Mouse (Mus musculus) heart, adult 2 months (tissue): Measurements from ENCODE around the gene Rnf208. TPM values are rescaled to one million over a fixed set of nuclear protein-coding genes. Genes with fewer than 3 reads are reported as not detected.

Source experiments
- DNase-seq, 2 experiments: peaks; one replicate each; pipeline ENCODE4 v3.0.0; 2021
- H3K27ac ChIP-seq: fragments of 200-600 bp; 2 replicates; pipeline ENCODE4 v1.8.1; 2022
- H3K27me3 ChIP-seq: fragments of 200-500 bp; 2 replicates; pipeline ENCODE4 v1.6.1; 2012; ENCODE audit warnings: mild to moderate bottlenecking, low read length, inconsistent platforms, mixed read lengths; ENCODE audit not compliant: control insufficient read depth, insufficient read depth
- H3K36me3 ChIP-seq: fragments of 200-500 bp; 2 replicates; pipeline ENCODE4 v1.6.1; 2012; ENCODE audit warnings: low read length, inconsistent platforms; ENCODE audit not compliant: control insufficient read depth, insufficient read depth
- H3K4me1 ChIP-seq: fragments of 200-500 bp; 2 replicates; pipeline ENCODE4 v1.6.1; 2011; ENCODE audit warnings: low read length; ENCODE audit not compliant: control insufficient read depth, insufficient read depth
- H3K4me3 ChIP-seq: fragments of 200-600 bp; 2 replicates; pipeline ENCODE4 v1.8.1; 2022
- H3K79me2 ChIP-seq: fragments of 200-500 bp; replicated peaks from 2 replicates; pipeline ENCODE4 v1.6.1; 2012; ENCODE audit warnings: mild to moderate bottlenecking, inconsistent platforms, low read length, moderate library complexity, mixed read lengths; ENCODE audit not compliant: control insufficient read depth, insufficient read depth
- H3K9ac ChIP-seq: fragments of 200-500 bp; 2 replicates; pipeline ENCODE4 v1.6.1; 2012; ENCODE audit warnings: low read depth, mild to moderate bottlenecking, control low read depth, inconsistent platforms, low read length, mixed read lengths
- CTCF ChIP-seq: fragments of 200-600 bp; IDR thresholded peaks from 2 replicates; pipeline ENCODE4 v1.8.1; 2022; ENCODE audit warnings: antibody characterized with exemption, mild to moderate bottlenecking, moderate library complexity
- EP300 ChIP-seq: fragments of 200-500 bp; IDR thresholded peaks from 2 replicates; pipeline ENCODE4 v1.6.1; 2011; ENCODE audit warnings: low read depth, low read length, control low read depth; ENCODE audit not compliant: insufficient read depth
- POLR2A ChIP-seq: fragments of 200-500 bp; IDR thresholded peaks from 2 replicates; pipeline ENCODE4 v1.6.1; 2011; ENCODE audit warnings: mild to moderate bottlenecking, low read depth, low read length, control low read depth; ENCODE audit not compliant: insufficient read depth
- WGBS: fragments of 180-500 bp; shearing (Covaris S2); methylation state at CpG from one replicate; pipeline ENCODE4 v1.1.7; 2018; 5-methylcytosine and 5-hydroxymethylcytosine counted together
- intact Hi-C: fragments of 180-260 bp; cut with DNase I; formaldehyde crosslinking; loops from one replicate; pipeline ENCODE4 v1.15.1; 2025
- polyA plus RNA-seq: library from polyadenylated mRNA; depleted of rRNA; stranded (reverse); fragments of >200 nt; gene quantifications from 2 replicates; pipeline ENCODE4 v1.2.3, GENCODE M21; 2012
- total RNA-seq, 2 experiments: library from RNA; stranded (reverse); gene quantifications; 2 replicates each; pipeline ENCODE4 v1.2.3; 2021

The Rnf208 gene
- total and polyA plus RNA-seq, 3 experiments, result 0.47 to 2.4 (median 0.61) TPM

DNA sequence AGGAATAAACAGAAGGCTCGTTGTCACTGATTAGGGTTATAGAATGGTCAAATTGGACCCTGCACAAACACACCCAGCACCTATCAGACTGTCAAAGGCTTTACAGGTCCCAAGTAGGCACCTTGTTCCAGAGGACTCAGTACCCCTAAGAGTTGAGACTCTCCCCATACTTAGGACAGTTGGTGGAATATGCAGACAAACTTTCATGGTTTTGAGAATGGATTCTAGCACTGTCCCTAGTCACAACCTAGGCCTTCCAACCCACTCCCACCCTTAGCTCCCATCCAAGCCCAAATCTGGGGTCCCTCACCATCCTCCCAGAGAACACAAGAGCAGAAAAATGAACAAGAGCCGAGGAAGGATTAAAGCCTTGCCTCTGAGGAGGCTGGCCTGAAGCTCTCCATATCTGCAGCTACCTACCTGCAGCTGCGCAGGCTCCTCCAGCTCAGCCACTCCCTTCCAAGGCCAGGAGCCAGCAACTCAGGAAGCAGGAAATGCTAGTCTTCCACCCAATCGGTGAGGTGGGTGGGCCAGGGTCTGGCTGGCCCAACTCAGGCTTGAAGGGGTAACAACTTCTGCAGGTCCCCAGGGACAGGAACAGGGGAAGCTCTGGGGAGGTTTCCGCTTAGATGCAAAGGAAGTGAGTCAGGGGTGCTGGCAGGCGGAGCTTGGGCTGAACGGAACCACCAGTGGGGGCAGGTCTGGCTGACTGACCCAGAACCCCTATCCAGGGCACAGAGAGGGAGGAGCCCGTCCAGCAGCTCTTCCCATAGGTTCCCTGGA lies 45.7 kb upstream of the Rnf208 start, which contains the start of gene Tor4a:
Tor4a (minus strand) TSS at position 715 of the 783 bp plus-strand sequence.
- H3K9ac ChIP-seq, result peak within 1 kb of the TSS; percentile 51
- WGBS, result 18% methylated on average over 8 of the region's 8 CpGs
- no peaks in the 10 kb centered on the region for H3K79me2 ChIP-seq
- intact Hi-C loops, result loop anchor here (1.0 kb wide), 2 partner anchors 16 to 29 kb away; partner anchors contain the start of gene Nrarp
- H3K4me1 ChIP-seq, result peaks cover 20% of the 10 kb centered on the region
- peak within 1 kb of the TSS; percentile 95 for H3K27ac ChIP-seq
- DNase-seq, result peak; percentile 85 to 93
- peak; percentile 87 for TF ChIP-seq POLR2A
- peak; percentile 88 for TF ChIP-seq EP300
- TF ChIP-seq CTCF, result no peak
- no peaks in the 10 kb centered on the region for H3K27me3 ChIP-seq
- H3K36me3 ChIP-seq, result no peaks in the 10 kb centered on the region
- H3K4me3 ChIP-seq, result peak within 1 kb of the TSS; percentile 52

DNA sequence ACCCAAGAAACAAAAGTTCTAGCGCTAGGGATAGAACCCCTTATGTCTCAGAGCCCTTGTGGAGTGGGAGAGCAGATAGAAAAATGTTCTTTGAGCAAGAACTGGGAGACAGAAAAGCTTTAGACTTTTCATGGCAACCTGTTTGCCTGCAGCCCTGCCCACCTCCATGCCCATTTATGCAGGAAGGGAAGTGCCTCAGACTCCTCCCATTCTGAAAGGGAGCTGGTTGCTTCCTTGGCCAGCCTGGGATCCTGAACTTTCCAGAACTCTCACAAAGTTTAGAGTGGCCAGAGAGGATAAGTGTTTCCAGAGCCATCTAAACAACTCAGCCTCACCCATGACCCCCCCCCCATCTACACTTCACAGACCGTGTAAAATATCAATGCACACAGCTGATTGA lies 44.9 kb upstream of the Rnf208 start:
- TF ChIP-seq CTCF (no peak), POLR2A (no peak), EP300 (no peak)
- Histone ChIP-seq H3K4me1 (peaks cover 20% of the 10 kb centered on the region), H3K36me3 (no peaks in the 10 kb centered on the region), H3K79me2 (no peaks in the 10 kb centered on the region), H3K27me3 (no peaks in the 10 kb centered on the region), H3K4me3 (peak overlapping the region; percentile 30), H3K27ac (peak overlapping the region; percentile 95), H3K9ac (no peak overlapping the region)
- peak in 1 of 2 experiments; percentile 41 for DNase-seq
- intact Hi-C loops, result no loop called here
- 25% methylated on average over 2 of the region's 2 CpGs for WGBS

GRCm38 (mm10) chr2:25197946-25198345 lies 44.1 kb upstream of the Rnf208 start:
- TF ChIP-seq CTCF (no peak), POLR2A (no peak), EP300 (no peak)
- H3K27ac ChIP-seq, result peak overlapping the region; percentile 95
- intact Hi-C loops, result no loop called here
- no peaks in the 10 kb centered on the region for H3K79me2 ChIP-seq
- H3K27me3 ChIP-seq, result no peaks in the 10 kb centered on the region
- no peak overlapping the region for H3K9ac ChIP-seq
- peaks cover 20% of the 10 kb centered on the region for H3K4me1 ChIP-seq
- no peak overlapping the region for H3K4me3 ChIP-seq
- no peaks in the 10 kb centered on the region for H3K36me3 ChIP-seq
- no peak for DNase-seq

GRCm38 (mm10) chr2:25200631-25201030 lies 41.4 kb upstream of the Rnf208 start:
- no peak overlapping the region for H3K27ac ChIP-seq
- H3K9ac ChIP-seq, result no peak overlapping the region
- no peak for DNase-seq
- no peak overlapping the region for H3K4me3 ChIP-seq
- H3K36me3 ChIP-seq, result no peaks in the 10 kb centered on the region
- TF ChIP-seq EP300, result no peak
- no peak for TF ChIP-seq CTCF
- TF ChIP-seq POLR2A, result no peak
- 90% methylated on average over 2 of the region's 2 CpGs for WGBS
- intact Hi-C loops, result no loop called here
- no peaks in the 10 kb centered on the region for H3K27me3 ChIP-seq
- no peaks in the 10 kb centered on the region for H3K79me2 ChIP-seq
- H3K4me1 ChIP-seq, result peaks cover 3% of the 10 kb centered on the region; the same call in 1 of the 2 replicates

GRCm38 (mm10) chr2:25203631-25204214 lies 38.3 kb upstream of the Rnf208 start:
- no peak for DNase-seq

DNA sequence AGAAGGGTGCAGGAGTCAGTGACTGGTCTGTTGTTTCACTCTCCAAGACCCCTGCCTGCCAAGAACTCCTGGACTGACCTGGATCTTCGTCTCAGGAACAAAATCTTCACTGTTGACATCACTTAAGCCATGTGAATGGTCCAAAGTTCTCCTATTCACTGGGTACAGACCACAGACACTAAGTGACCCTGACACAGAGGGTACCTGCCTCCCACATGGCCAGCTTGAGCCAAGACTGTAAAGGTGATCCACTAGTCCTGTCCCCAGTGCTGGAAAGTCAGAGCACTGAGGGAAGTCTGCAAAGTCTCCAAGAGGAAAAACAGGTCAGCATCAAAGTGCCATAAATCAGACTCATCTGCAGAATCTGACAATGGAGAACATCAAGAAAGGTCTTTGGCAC lies 34.5 kb upstream of the Rnf208 start:
- DNase-seq, result no peak
- 74% methylated on average over 1 of the region's 1 CpGs for WGBS
- Histone ChIP-seq H3K79me2 (peaks cover 2% of the 10 kb centered on the region), H3K9ac (no peak overlapping the region), H3K27me3 (no peaks in the 10 kb centered on the region), H3K4me3 (no peak overlapping the region), H3K36me3 (no peaks in the 10 kb centered on the region), H3K27ac (no peak overlapping the region), H3K4me1 (peaks cover 4% of the 10 kb centered on the region; the same call in 1 of the 2 replicates)
- TF ChIP-seq POLR2A, result no peak
- TF ChIP-seq CTCF, result no peak
- no peak for TF ChIP-seq EP300
- intact Hi-C loops, result no loop called here

More at GRCm38 (mm10) chr2:25203631-25204214, 38.3 kb upstream of the Rnf208 start:
- TF ChIP-seq EP300 (no peak), POLR2A (no peak), CTCF (peak; percentile 44)
- H3K4me1 ChIP-seq, result no peaks in the 10 kb centered on the region
- H3K79me2 ChIP-seq, result no peaks in the 10 kb centered on the region
- H3K27ac ChIP-seq, result no peak overlapping the region
- H3K4me3 ChIP-seq, result no peak overlapping the region
- intact Hi-C loops, result no loop called here
- H3K9ac ChIP-seq, result no peak overlapping the region
- 47% methylated on average over 4 of the region's 4 CpGs for WGBS
- H3K27me3 ChIP-seq, result no peaks in the 10 kb centered on the region
- H3K36me3 ChIP-seq, result no peaks in the 10 kb centered on the region
